Mouse (Mus musculus) c-Kit-negative CD71-positive TER-119-positive erythroid progenitor cells, embryonic 14.5 days (primary cell): ENCODE results near the gene Cdhr1.

Experiments
- DNase-seq: peaks from one replicate; pipeline ENCODE4 v3.0.0-alpha.2; 2013; ENCODE audit warnings: low read depth, low spot score

The Cdhr1 gene

DNA sequence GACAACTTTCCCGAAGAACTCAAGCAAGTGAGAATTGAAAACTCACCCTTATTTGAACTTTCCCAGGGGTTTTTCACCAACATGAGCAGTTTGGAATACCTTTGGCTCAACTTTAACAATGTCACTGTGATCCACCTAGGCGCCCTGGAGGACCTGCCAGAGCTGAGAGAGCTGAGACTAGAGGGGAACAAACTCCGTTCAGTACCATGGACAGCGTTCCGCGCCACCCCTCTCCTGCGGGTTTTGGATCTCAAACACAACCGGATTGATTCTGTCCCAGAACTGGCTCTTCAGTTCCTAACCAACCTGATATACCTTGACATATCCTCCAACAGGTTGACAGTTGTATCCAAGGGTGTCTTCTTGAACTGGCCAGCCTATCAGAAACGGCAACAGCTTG, 29.6 kb downstream of the Cdhr1 start:
- no peak for DNase-seq

DNA sequence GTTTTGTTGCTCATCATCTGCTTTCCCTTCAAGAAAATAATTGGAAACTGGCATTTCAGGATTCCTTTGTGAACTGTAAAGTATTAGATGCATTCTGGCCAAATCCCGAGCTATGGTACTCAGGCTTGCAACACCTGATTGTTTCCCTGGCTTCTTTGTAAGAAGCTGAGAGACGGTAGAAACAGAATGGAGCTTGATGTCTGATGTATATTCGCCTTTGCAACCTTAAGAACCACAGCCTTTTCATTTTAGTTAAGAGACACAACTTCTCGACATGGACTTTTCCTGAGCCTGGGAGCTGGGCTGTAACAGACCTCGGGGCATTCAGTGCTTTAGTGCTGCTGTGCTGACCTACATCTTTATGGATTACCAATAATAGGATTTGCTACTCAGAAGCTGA, 30.5 kb downstream of the Cdhr1 start, which contains the start of gene Lrit2:
Gene Lrit2 (plus strand): TSS at position 301 of the 400 bp plus-strand sequence.
- no peak for DNase-seq

DNA sequence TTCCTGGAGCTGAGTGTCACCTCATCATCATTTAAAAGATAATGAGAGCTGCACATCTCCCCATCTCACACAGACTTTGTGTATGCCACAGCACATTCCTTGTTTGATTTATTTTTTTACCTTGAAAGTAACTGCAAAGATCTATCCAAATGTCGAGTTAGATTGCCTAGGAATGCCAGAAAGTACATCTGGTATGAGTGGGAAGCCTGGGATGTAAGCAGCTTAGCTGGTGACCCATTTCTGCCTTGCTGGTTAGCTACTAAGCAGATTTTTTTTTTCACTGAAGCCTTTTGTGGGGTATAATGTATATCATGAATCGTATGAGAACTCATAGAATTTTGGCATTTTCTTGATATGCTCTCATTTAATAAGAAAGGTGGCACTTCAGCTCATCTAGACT, 31.5 kb downstream of the Cdhr1 start:
- DNase-seq: no peak

DNA sequence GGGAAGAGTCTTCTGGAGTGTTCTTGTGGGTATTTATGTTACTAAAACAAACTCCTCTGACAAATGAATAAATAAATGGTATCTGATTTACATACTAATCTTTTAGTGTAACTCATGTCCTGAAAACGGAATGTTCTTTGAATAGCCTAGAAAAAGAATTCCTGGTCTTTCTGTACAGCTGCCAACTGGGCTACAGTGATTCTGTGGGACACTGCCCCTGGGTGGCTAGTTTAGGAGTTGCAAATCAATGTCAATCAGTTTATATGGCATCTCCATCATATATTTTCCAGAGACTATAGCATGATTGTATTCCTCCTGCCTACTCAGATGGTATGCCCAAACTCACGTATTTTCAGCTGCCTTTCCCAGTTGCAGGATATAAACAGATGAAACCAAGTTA, 33.3 kb downstream of the Cdhr1 start:
- no peak for DNase-seq

DNA sequence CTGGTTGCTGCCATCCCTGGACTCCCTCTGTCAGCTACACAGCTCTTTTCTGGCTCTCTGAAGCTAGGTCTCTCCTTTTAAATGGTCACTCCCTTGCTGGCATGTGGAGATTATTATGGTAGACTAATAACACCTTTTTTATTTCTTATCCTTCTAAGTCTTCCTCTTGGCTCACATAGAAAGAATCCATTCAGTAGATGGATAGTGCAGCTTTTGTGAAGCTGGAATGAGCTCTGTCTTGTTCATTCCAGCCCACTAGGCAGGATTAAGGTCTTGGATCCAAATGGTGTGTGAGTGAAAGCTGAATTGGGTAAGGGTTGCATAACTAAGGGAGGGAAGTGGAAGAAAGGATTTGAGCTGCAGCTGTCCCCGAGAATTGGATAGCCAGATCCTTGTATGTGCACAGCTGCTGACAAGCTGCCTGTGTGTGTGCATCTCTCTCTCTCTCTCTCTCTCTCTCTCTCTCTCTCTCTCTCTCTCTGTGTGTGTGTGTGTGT, 49.2 kb downstream of the Cdhr1 start, which contains the start of gene Rgr:
Gene Rgr (minus strand): TSS at position 51 of the 497 bp plus-strand sequence.
- no peak for DNase-seq

DNA sequence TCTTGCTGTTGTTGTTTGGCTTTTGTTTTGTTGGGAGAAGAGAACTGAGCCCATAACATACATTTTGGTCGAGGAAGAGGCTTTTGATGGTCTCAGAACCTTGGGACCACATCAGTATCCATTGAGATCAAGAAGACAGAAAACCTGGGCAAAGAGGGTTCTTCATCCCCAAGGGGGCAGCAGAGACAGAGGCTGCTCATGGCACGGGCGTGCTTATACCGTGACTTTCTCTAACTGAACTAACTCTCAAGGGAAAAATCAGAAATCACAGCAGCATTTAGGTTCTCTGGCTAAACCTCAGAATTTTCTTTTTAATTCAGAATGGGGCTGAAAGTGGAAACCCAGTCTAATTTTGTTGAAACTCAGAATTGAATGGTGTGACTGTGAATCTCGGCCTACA, 63.7 kb downstream of the Cdhr1 start:
- no peak for DNase-seq

DNA sequence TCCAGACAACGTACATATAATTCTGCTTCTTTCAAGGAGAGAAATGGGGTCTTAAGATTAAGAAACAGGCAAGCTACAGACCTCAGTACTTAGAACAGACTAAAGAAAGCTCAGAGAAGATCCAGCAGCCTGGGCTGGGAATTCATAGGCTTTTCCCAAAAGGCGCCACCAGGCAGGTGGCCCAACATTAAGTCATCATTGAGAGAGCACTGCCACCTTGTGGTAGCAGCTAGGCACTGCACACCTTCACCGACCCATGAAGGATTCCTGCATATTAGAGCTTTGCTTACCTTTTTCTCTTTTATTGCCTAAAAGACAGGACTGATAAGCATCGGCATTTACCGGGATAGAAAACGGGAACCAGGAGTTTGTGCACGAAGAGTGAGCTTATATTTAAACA, 64.9 kb downstream of the Cdhr1 start:
- peak; percentile 24 for DNase-seq

DNA sequence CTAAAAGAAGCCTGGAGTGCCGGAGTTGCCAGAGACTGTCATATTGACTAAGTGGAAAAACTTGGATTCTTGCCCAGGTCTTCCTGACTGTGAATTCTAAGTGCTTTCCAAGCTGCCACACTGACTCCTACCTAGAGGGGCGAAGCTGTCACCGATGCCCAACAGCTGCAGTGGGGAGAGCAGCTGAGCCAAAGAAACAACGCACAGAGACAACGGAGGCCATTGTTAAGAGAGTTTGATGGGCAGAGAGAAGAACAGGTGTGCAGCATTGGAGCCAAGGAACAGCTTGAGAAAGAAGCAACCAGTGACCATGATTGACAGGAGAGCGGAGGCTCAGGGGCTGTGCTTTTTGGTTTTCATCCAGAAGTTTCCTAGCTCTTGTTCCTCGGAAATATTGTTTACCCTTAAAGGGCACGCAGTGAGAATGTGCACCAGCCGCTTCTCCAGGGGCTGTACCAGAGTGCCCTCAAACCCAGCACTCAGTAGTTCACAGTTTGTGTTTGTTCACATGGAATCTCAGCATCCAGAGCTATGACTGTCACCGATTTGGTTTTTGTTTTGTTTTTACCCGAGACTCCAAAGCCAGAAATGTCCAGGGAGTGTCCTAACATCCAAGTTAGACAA, 65.6 kb downstream of the Cdhr1 start:
- no peak for DNase-seq

DNA sequence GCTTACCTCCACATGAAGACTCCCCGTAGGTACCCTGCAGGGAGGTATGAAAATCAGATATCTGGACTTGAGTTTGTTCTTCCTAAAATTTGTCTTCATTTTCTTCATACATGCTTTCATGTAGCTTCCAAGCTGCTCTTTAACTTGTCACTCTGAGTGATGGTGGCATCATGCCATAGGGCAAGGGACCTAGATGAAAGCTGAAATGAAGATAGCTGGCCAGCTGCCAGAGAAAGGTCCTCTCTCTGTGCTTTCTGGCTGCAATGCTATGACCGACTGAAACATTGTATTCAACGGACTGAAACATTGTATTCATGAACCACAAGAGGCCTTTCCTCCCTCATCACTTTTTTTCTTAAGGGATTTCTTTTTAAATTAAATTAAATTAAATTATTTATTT, 69.6 kb downstream of the Cdhr1 start:
- DNase-seq: no peak

DNA sequence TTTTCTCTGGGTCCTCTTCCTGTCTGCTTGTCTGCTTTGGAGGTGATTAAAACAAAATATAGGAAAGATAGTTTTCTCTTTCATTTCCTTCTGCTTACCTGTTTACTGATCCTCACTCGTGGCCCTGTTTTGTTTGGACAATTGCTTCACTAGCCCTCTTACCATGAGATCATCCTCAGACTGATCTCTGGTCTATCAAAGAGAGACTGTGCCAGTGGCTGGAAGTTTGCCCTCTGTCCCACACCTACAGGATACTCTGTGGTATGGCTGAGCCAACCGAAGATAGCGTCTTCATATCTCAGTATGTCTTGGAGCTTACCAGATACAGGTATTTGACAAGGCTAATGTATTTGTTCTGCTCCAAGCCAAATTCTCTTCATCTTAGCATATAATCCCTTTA, 70.2 kb downstream of the Cdhr1 start:
- DNase-seq: no peak
